In the genomic region with DNA sequence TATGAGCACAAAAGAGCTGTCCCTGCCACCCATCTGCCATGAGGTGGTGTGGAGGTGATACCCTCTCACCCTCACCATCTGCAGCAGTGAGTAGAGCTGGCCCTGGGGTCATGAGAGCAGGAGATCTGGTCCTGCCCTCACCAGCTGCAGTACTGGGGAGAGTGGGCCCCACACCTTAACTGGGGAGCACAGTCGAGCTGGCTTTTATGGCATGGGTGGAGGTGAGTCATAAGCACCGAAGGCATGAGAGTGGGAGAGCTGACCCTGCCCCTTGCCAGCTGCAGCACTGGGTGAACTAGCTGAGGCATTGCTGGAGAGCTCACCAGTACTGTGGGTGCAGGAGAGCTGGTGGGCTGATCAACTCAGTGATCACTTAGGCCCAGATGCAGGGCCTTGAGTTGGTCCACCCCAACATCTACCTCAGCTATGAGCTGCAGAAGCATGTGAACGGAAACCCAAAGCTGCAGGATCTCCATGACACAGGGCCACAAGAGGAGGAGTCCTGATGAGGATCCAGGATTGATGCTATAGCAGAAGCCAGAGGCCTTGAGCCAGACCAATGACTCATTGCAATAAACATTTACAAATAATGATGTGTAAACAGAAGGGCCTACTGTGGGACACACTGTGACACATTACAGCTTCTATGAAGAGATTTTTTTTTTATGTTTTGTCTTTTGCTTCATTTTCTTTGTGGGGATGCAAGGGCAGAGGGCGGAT, we compare ENCODE assay signal across 16 mouse cellular contexts. TPM values are rescaled to one million over a fixed set of nuclear protein-coding genes. Genes with fewer than 3 reads are reported as not detected.
DNase-seq lines count a peak whose midpoint lies in the region; ATAC-seq and TF ChIP-seq lines count a peak whose summit lies in the region.
"Had no signal": no experiment of that assay in that cellular context is flagged by ENCODE, and none has a peak within 500 bp of the region (broad histone marks: within the 10 kb centered on the region; RNA-seq: fewer than 3 reads in every experiment).

No protein-coding gene starts in this region.

- DNase-seq in liver, embryonic 13.5 days, result no peak
- no peak for DNase-seq in liver, postnatal 0 days
- DNase-seq in 3T3-L1 (ENCODE audit: low read depth, low spot score) (peak; percentile 54), NIH3T3 (ENCODE audit: low read depth) (peak; percentile 55)
- no peak for DNase-seq in cerebellum, adult 11-12 months
- no peak for DNase-seq in cerebellum, postnatal 36 days
- DNase-seq: gastrocnemius, postnatal 14 days; heart, postnatal 4 days; kidney, postnatal 25 days; layer of hippocampus, adult 9-11 months; liver had no signal

- ATAC-seq in liver, embryonic 13.5 days (ENCODE audit: low read depth), result 0 out of 2 replicates have a peak, but pooled peaks have one; percentile 43
- ATAC-seq in liver, postnatal 0 days, result no peak
- peak; percentile 99 for ATAC-seq in intestine, embryonic 16.5 days

- WGBS in liver, embryonic 13.5 days (ENCODE audit: insufficient replicate concordance), result 85% methylated on average over 4 of the region's 4 CpGs
- WGBS in liver, postnatal 0 days (ENCODE audit: insufficient replicate concordance), result 78% methylated on average over 4 of the region's 4 CpGs
- 70% methylated on average over 4 of the region's 4 CpGs for WGBS in intestine, embryonic 16.5 days

- no peak for TF ChIP-seq CTCF in liver, postnatal 0 days (IDR thresholded peaks at IDR 0.05; ENCODE audit: low read depth)

- no peak for TF ChIP-seq EP300 in liver, postnatal 0 days (IDR thresholded peaks at IDR 0.05; ENCODE audit: low read depth)

- H3K4me1 ChIP-seq in liver, embryonic 13.5 days (replicated peaks), result no peaks in the 10 kb centered on the region
- H3K4me1 ChIP-seq in liver, postnatal 0 days (ENCODE audit: insufficient read depth), result no peaks in the 10 kb centered on the region
- peaks cover 8% of the 10 kb centered on the region for H3K4me1 ChIP-seq in intestine, embryonic 16.5 days (ENCODE audit: control insufficient read depth, insufficient read depth, low read length)
- H3K4me1 ChIP-seq: embryonic facial prominence, embryonic 12.5 days; forebrain, embryonic 10.5 days; neural tube, embryonic 12.5 days had no signal

- H3K4me3 ChIP-seq in liver, embryonic 13.5 days (replicated peaks), result no peak overlapping the region
- no peak overlapping the region for H3K4me3 ChIP-seq in liver, postnatal 0 days (ENCODE audit: low read depth, low read length)
- H3K4me3 ChIP-seq in intestine, embryonic 16.5 days (ENCODE audit: low read length), result no peak overlapping the region
- H3K4me3 ChIP-seq: embryonic facial prominence, embryonic 12.5 days; forebrain, embryonic 10.5 days; neural tube, embryonic 12.5 days had no signal

- H3K36me3 ChIP-seq in liver, embryonic 13.5 days, result peaks cover 48% of the 10 kb centered on the region
- peaks cover 35% of the 10 kb centered on the region for H3K36me3 ChIP-seq in liver, postnatal 0 days (replicated peaks; ENCODE audit: insufficient read depth, low read length)
- H3K36me3 ChIP-seq in intestine, embryonic 16.5 days (ENCODE audit: control insufficient read depth, insufficient read depth, low read length), result 0 out of 2 replicates have a peak, but pooled peaks cover 4% of the 10 kb centered on the region

- no peak overlapping the region for H3K9ac ChIP-seq in liver, embryonic 13.5 days
- H3K9ac ChIP-seq in liver, postnatal 0 days (replicated peaks), result no peak overlapping the region
- H3K9ac ChIP-seq in intestine, embryonic 16.5 days (ENCODE audit: low read depth, low read length), result no peak overlapping the region
- H3K9ac ChIP-seq: embryonic facial prominence, embryonic 12.5 days; neural tube, embryonic 12.5 days had no signal

- H3K27ac ChIP-seq in liver, embryonic 13.5 days, result no peak overlapping the region
- no peak overlapping the region for H3K27ac ChIP-seq in liver, postnatal 0 days (ENCODE audit: low read depth)
- peak overlapping the region; percentile 9; the same call in 1 of the 2 replicates for H3K27ac ChIP-seq in intestine, embryonic 16.5 days (ENCODE audit: low read length)
- H3K27ac ChIP-seq: embryonic facial prominence, embryonic 12.5 days; forebrain, embryonic 10.5 days; neural tube, embryonic 12.5 days had no signal

- no peak overlapping the region for H3K4me2 ChIP-seq in liver, embryonic 13.5 days
- H3K4me2 ChIP-seq in liver, postnatal 0 days (ENCODE audit: low read depth, low read length), result no peak overlapping the region
- H3K4me2 ChIP-seq in intestine, embryonic 16.5 days (ENCODE audit: low read depth, low read length), result no peak overlapping the region
- H3K4me2 ChIP-seq: embryonic facial prominence, embryonic 12.5 days; heart, embryonic 11.5 days; neural tube, embryonic 12.5 days had no signal

- H3K9me3 ChIP-seq in liver, embryonic 13.5 days (replicated peaks), result no peaks in the 10 kb centered on the region
- no peaks in the 10 kb centered on the region for H3K9me3 ChIP-seq in liver, postnatal 0 days (ENCODE audit: low read length)
- H3K9me3 ChIP-seq in intestine, embryonic 16.5 days (ENCODE audit: control insufficient read depth, low read length), result no peaks in the 10 kb centered on the region
- H3K9me3 ChIP-seq: embryonic facial prominence, embryonic 12.5 days; forebrain, embryonic 10.5 days; neural tube, embryonic 12.5 days had no signal

- no peaks in the 10 kb centered on the region for H3K27me3 ChIP-seq in liver, embryonic 13.5 days
- no peaks in the 10 kb centered on the region for H3K27me3 ChIP-seq in liver, postnatal 0 days (ENCODE audit: insufficient read depth, low read length)
- no peaks in the 10 kb centered on the region for H3K27me3 ChIP-seq in intestine, embryonic 16.5 days (replicated peaks; ENCODE audit: control insufficient read depth, insufficient read depth, low read length)
- H3K27me3 ChIP-seq: embryonic facial prominence, embryonic 12.5 days; neural tube, embryonic 12.5 days had no signal

RNA-seq across cellular contexts. Expression of a gene that starts 12.5 kb away (rescaled TPM):
- 9.0 and 12.0 TPM in 2 replicates for polyA plus RNA-seq in liver, embryonic 13.5 days (2015; fragmentation: Nextera tagmentation; extraction: Ambion mirVana)
- 6.1 and 7.4 TPM in 2 replicates for polyA plus RNA-seq in liver, postnatal 0 days (2015; fragmentation: Nextera tagmentation; extraction: Ambion mirVana)
- polyA plus RNA-seq in intestine, embryonic 16.5 days (2015; fragmentation: Nextera tagmentation; extraction: Ambion mirVana), result 16.9 and 17.0 TPM in 2 replicates

Comparison
In these comparisons a context has a peak if more than half of its experiments do, and no peak if none do; other contexts are left out.
1. DNase-seq: peak in 3T3-L1 (single experiment) and NIH3T3 (single experiment); none in liver, embryonic 13.5 days (single experiment), liver, postnatal 0 days (single experiment), cerebellum, adult 11-12 months (single experiment) and cerebellum, postnatal 36 days (0 of 2).